Mouse (Mus musculus): ENCODE data around the gene Timp3.

The Timp3 gene

GRCm38 (mm10) chr10:86387821-86388440, 87.8 kb downstream of the Timp3 start:
- no peak for DNase-seq (ENCODE audit: low read depth, low spot score)

GRCm38 (mm10) chr10:86388803-86389202, 88.6 kb downstream of the Timp3 start:
- no peak for DNase-seq (ENCODE audit: low read depth, low spot score)

GRCm38 (mm10) chr10:86389357-86389756, 89.2 kb downstream of the Timp3 start:
- no peak for DNase-seq (ENCODE audit: low read depth, low spot score)

DNA sequence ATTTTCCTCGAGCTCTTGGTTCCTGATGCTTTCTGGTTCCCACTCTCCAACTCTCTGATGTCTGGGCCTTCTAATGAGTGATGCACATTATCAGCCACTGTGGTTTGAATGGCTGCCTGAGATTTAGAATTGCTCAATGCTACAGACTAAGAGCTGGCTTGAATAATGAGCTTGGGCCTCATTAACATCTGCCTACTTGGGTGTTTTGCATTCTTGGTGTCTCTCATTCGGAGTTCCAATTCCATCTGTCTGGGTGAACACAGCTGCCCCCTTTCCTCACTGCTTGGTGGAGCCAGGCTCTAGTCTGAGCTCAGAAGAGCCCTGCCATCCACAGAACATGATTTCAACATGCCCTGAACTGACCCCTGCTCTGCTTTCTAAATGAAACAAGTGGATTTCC, 89.7 kb downstream of the Timp3 start:
- no peak for DNase-seq (ENCODE audit: low read depth, low spot score)

DNA sequence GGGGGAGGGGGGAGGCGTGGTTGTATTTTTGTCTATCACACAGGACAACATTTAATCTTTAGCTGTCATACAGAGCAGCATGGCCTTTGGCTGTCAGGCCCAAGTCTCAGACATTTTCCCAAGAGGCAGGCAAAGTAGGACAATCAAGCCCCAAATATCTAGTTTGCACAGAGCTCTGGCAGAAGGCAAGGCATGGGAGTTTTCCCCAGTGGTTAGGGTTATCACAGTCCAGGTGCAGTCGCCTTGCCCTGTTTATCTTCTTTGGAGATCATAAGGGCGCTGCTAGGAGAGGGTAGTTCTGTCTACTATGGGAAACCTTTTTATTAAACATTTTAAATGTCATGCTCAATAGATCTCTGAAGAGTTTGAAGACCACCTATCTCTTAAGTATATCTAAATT, 92.2 kb downstream of the Timp3 start:
- DNase-seq (ENCODE audit: low read depth, low spot score) = no peak

- no peak for DNase-seq (ENCODE audit: low read depth, low spot score)
Measured at GRCm38 (mm10) chr10:86397577-86398346, 97.6 kb downstream of the Timp3 start.

- DNase-seq (ENCODE audit: low read depth, low spot score) = no peak
Measured at GRCm38 (mm10) chr10:86398347-86398720, 98.2 kb downstream of the Timp3 start.

Data from CD4-positive, CD25-positive, alpha-beta regulatory T cell, adult 2 months (primary cell).